Mouse (Mus musculus) megakaryocyte, embryonic 14.5 days (primary cell): ENCODE measurements around the gene Wdtc1.

Experiments
- FLI1 ChIP-seq: IDR thresholded peaks from 2 replicates; pipeline ENCODE4 v1.6.1; 2012; ENCODE audit warnings: low read length, inconsistent platforms, mixed read lengths
- GATA1 ChIP-seq: IDR thresholded peaks from 3 replicates; pipeline ENCODE4 v1.6.1; 2012; ENCODE audit warnings: mixed read lengths, low read length, inconsistent platforms, borderline replicate concordance

- TF ChIP-seq GATA1 (no peak), FLI1 (no peak)
These were observed 46.8 kb upstream of the Wdtc1 start for GRCm38 (mm10) chr4:133400098-133400497.
